Mouse (Mus musculus) forebrain, embryonic 15.5 days (tissue): ENCODE measurements at regions not wholly inside any gene's neighbourhood (a gene's known extent, or its start where the extent isn't known, plus 50 kb on each side); places are given as distances from the start of the nearest gene placed in this dataset.

ENCODE experiments used
- ATAC-seq: fragments of 200-750 bp; cut with Nextera tagmentation; replicated peaks from 2 replicates; pipeline ENCODE4 v1.8.0; 2017; ENCODE audit warnings: mild to moderate bottlenecking, moderate TSS enrichment, moderate library complexity
- H3K27ac ChIP-seq: fragments of 300-500 bp; sonication (generic); replicated peaks from 2 replicates; pipeline ENCODE4 v1.5.1; 2015; ENCODE audit warnings: mild to moderate bottlenecking, inconsistent platforms
- H3K27me3 ChIP-seq: fragments of 300-500 bp; sonication (generic); 2 replicates; pipeline ENCODE4 v1.6.1; 2015; ENCODE audit warnings: inconsistent platforms
- H3K36me3 ChIP-seq: fragments of 300-500 bp; sonication (generic); 2 replicates; pipeline ENCODE4 v1.6.1; 2015; ENCODE audit warnings: mild to moderate bottlenecking, inconsistent platforms
- H3K4me1 ChIP-seq: fragments of 300-500 bp; sonication (generic); 2 replicates; pipeline ENCODE4 v1.6.1; 2015; ENCODE audit warnings: inconsistent platforms
- H3K4me2 ChIP-seq: fragments of 300-500 bp; sonication (generic); replicated peaks from 2 replicates; pipeline ENCODE4 v1.6.1; 2015; ENCODE audit warnings: mild to moderate bottlenecking, inconsistent platforms
- H3K4me3 ChIP-seq: fragments of 300-500 bp; sonication (generic); 2 replicates; pipeline ENCODE4 v1.5.1; 2015; ENCODE audit warnings: mild to moderate bottlenecking, inconsistent platforms
- H3K9ac ChIP-seq: fragments of 300-500 bp; sonication (generic); replicated peaks from 2 replicates; pipeline ENCODE4 v1.6.1; 2015; ENCODE audit warnings: mild to moderate bottlenecking, inconsistent platforms
- H3K9me3 ChIP-seq: fragments of 300-500 bp; sonication (generic); 2 replicates; pipeline ENCODE4 v1.6.1; 2016; ENCODE audit warnings: inconsistent platforms
- WGBS: fragments of 180-500 bp; shearing (Covaris S2); methylation state at CpG from one replicate; pipeline ENCODE4 v1.1.7; 2015; ENCODE audit warnings: mixed read lengths; 5-methylcytosine and 5-hydroxymethylcytosine counted together

GRCm38 (mm10) chr3:124849915-124850314, 269.0 kb upstream of the 1700003H04Rik start:
- no peak overlapping the region for H3K4me3 ChIP-seq
- no peak for ATAC-seq
- 69% methylated on average over 2 of the region's 2 CpGs for whole genome bisulfite sequencing
- H3K4me2 ChIP-seq, result no peak overlapping the region
- no peaks in the 10 kb centered on the region for H3K4me1 ChIP-seq
- H3K27me3 ChIP-seq, result no peaks in the 10 kb centered on the region
- H3K9me3 ChIP-seq, result no peaks in the 10 kb centered on the region
- no peak overlapping the region for H3K9ac ChIP-seq
- no peak overlapping the region for H3K27ac ChIP-seq
- no peaks in the 10 kb centered on the region for H3K36me3 ChIP-seq

GRCm38 (mm10) chr3:124820586-124820985, 239.7 kb upstream of the 1700003H04Rik start:
- Histone ChIP-seq H3K9ac (no peak overlapping the region), H3K27me3 (no peaks in the 10 kb centered on the region), H3K4me3 (no peak overlapping the region), H3K36me3 (no peaks in the 10 kb centered on the region), H3K27ac (no peak overlapping the region), H3K9me3 (no peaks in the 10 kb centered on the region), H3K4me2 (no peak overlapping the region), H3K4me1 (no peaks in the 10 kb centered on the region)
- 0 out of 2 replicates have a peak, but pooled peaks have one; percentile 29 for ATAC-seq
- 68% methylated on average over 1 of the region's 1 CpGs for WGBS

GRCm38 (mm10) chr3:124806891-124807290, 226.0 kb upstream of the 1700003H04Rik start:
- Histone ChIP-seq H3K27me3 (no peaks in the 10 kb centered on the region), H3K4me2 (no peak overlapping the region), H3K4me1 (no peaks in the 10 kb centered on the region), H3K9ac (no peak overlapping the region), H3K4me3 (no peak overlapping the region), H3K9me3 (no peaks in the 10 kb centered on the region), H3K27ac (no peak overlapping the region), H3K36me3 (no peaks in the 10 kb centered on the region)
- WGBS, result 89% methylated on average over 1 of the region's 1 CpGs
- ATAC-seq, result no peak

- H3K4me2 ChIP-seq, result no peak overlapping the region
- no peaks in the 10 kb centered on the region for H3K27me3 ChIP-seq
- H3K9me3 ChIP-seq, result no peaks in the 10 kb centered on the region
- H3K27ac ChIP-seq, result no peak overlapping the region
- H3K4me1 ChIP-seq, result no peaks in the 10 kb centered on the region
- H3K4me3 ChIP-seq, result no peak overlapping the region
- 71% methylated on average over 7 of the region's 7 CpGs for WGBS
- H3K36me3 ChIP-seq, result no peaks in the 10 kb centered on the region
- no peak overlapping the region for H3K9ac ChIP-seq
- no peak for ATAC-seq
These were observed 208.5 kb upstream of the 1700003H04Rik start for GRCm38 (mm10) chr3:124789220-124790017.

GRCm38 (mm10) chr3:124788181-124788580, 207.3 kb upstream of the 1700003H04Rik start:
- Histone ChIP-seq H3K27me3 (no peaks in the 10 kb centered on the region), H3K4me1 (no peaks in the 10 kb centered on the region)
- WGBS, result 86% methylated on average over 1 of the region's 1 CpGs

DNA sequence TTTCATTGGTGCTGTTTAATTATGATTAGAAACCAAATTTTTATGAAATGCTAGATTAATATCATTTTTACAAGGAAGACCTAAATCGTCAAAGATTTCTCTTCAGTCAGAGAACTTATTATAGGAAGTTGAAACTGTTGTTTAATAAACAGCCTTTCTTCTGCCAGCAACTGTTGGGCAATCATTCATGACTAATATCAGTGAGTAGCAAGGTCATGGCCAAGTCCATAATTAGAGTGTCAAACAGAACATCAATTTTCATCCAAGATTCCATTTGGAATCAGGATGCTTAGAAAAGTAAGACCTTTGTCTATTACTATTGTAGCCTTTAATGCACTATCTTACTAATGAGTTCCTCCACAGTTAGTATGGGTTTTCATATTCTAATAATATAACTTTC, 189.4 kb upstream of the 1700003H04Rik start:
- ATAC-seq, result no peak
- Histone ChIP-seq H3K9me3 (no peaks in the 10 kb centered on the region), H3K36me3 (no peaks in the 10 kb centered on the region), H3K4me1 (no peaks in the 10 kb centered on the region), H3K27me3 (no peaks in the 10 kb centered on the region), H3K9ac (no peak overlapping the region), H3K4me2 (no peak overlapping the region), H3K27ac (no peak overlapping the region), H3K4me3 (no peak overlapping the region)
- WGBS, result 81% methylated on average over 1 of the region's 1 CpGs

More at GRCm38 (mm10) chr3:124788181-124788580, 207.3 kb upstream of the 1700003H04Rik start:
- H3K36me3 ChIP-seq, result no peaks in the 10 kb centered on the region
- no peak overlapping the region for H3K4me3 ChIP-seq
- H3K9me3 ChIP-seq, result no peaks in the 10 kb centered on the region
- H3K9ac ChIP-seq, result no peak overlapping the region
- no peak overlapping the region for H3K27ac ChIP-seq
- ATAC-seq, result no peak
- H3K4me2 ChIP-seq, result no peak overlapping the region

DNA sequence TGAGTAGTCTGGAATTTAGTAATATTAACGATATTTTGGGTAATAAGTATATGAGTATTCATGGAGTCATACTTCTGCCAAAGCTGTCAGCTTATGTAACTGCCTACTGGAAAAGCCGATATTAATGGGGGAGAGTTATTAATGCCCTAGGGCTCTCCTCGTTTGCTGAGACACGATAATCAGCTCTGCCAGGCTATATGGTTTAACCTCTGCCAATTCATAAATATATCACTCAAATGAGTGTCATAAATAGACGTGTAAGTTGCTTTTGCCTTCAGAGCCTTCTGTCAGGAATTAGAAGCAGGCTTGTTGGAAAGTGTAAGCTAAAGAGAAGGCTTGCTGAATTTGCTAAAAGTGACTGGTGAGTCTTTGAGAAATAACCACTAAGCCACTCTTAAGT, 188.4 kb upstream of the 1700003H04Rik start:
- H3K9ac ChIP-seq, result no peak overlapping the region
- H3K4me2 ChIP-seq, result no peak overlapping the region
- ATAC-seq, result no peak
- WGBS, result 70% methylated on average over 5 of the region's 5 CpGs
- no peaks in the 10 kb centered on the region for H3K36me3 ChIP-seq
- H3K4me3 ChIP-seq, result no peak overlapping the region
- H3K27ac ChIP-seq, result no peak overlapping the region
- H3K27me3 ChIP-seq, result no peaks in the 10 kb centered on the region
- no peaks in the 10 kb centered on the region for H3K4me1 ChIP-seq
- no peaks in the 10 kb centered on the region for H3K9me3 ChIP-seq

DNA sequence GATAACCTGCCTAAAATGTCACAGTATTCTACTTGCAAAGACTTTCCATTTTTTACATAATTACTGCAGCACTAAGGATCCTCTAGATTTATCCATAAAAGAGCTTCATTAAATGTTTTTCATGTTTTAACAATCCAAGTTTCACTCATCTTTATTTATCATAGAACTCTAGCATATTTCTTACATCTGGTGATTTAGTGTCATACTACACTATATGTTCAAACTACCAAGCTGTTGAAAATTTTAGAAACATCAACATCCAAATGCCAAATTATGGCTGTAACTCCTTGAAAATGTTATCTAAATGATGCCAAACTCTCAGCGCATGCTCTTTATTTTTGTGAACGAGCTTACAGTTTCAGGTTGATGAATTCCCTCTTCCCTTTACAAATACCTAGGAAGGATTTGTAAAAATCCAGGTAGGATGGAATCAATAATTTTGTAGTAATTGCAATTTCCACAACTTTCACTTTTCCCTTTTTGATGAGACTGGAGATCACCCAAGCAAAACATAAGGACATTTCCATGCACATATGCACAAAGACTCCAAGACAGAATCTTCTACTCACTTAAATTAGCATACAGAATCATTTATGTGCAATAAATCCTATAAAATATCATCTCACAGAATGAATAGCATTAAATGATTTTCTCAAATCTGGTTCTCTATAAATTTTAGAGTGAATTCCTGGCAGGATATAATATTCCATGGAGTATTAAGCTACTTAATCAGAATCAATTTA, 175.0 kb upstream of the 1700003H04Rik start:
- WGBS, result 83% methylated on average over 2 of the region's 2 CpGs
- Histone ChIP-seq H3K9ac (no peak overlapping the region), H3K27ac (no peak overlapping the region), H3K4me3 (no peak overlapping the region), H3K9me3 (no peaks in the 10 kb centered on the region), H3K27me3 (no peaks in the 10 kb centered on the region), H3K4me1 (no peaks in the 10 kb centered on the region), H3K4me2 (no peak overlapping the region), H3K36me3 (no peaks in the 10 kb centered on the region)
- peak; percentile 48; the same call in 1 of the 2 replicates for ATAC-seq

DNA sequence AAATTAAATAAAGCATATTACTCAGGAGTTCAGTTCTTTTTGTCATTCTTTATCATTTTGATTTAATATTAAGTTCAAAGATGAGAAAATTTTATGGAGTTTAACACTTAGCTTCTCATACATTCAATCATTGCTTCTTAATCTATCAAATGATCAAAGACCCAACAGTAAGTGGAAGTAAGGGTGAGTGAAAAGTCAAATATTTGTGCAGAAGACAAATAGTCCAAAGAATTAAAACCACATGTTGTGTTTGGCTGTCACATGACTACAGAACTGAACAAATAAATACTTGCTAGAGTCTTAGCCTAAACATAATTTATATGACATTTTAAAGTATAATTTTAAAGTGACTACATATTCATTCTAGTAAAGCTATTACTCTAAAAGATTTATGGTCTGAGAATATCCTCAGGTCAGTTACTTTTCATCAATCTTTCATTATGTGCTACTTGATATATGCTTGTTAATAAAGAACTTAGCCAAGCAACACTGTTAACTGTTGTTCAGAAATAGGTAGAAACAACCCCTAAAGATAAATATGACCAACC, 171.7 kb upstream of the 1700003H04Rik start:
- H3K9me3 ChIP-seq, result no peaks in the 10 kb centered on the region
- no peaks in the 10 kb centered on the region for H3K27me3 ChIP-seq
- no peak overlapping the region for H3K27ac ChIP-seq
- no peak overlapping the region for H3K9ac ChIP-seq
- no peak overlapping the region for H3K4me2 ChIP-seq
- no peaks in the 10 kb centered on the region for H3K36me3 ChIP-seq
- no peaks in the 10 kb centered on the region for H3K4me1 ChIP-seq
- no peak overlapping the region for H3K4me3 ChIP-seq
- ATAC-seq, result no peak

DNA sequence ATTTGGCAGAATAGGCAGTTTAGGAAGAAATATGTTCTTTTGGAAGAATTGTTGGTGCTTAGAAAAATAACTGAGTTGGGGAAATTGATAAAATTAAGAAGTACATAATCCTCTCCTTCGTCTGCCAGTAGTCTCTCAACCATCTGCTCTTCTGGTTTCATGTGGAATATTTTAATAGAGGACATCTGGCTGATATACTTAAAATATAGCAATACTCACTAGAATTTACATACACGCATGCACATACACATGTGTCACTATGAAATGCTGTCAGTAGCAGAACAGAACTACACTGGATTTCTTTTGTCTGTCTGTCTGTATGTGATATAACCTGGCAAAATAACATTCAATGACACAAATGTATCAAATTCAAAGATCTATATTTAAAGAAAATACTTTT, 168.4 kb upstream of the 1700003H04Rik start:
- 69% methylated on average over 2 of the region's 2 CpGs for WGBS
- H3K27me3 ChIP-seq, result no peaks in the 10 kb centered on the region
- no peak overlapping the region for H3K4me2 ChIP-seq
- no peak overlapping the region for H3K4me3 ChIP-seq
- no peak overlapping the region for H3K9ac ChIP-seq
- no peaks in the 10 kb centered on the region for H3K9me3 ChIP-seq
- no peak overlapping the region for H3K27ac ChIP-seq
- H3K36me3 ChIP-seq, result no peaks in the 10 kb centered on the region
- no peaks in the 10 kb centered on the region for H3K4me1 ChIP-seq
- ATAC-seq, result peak; percentile 58

DNA sequence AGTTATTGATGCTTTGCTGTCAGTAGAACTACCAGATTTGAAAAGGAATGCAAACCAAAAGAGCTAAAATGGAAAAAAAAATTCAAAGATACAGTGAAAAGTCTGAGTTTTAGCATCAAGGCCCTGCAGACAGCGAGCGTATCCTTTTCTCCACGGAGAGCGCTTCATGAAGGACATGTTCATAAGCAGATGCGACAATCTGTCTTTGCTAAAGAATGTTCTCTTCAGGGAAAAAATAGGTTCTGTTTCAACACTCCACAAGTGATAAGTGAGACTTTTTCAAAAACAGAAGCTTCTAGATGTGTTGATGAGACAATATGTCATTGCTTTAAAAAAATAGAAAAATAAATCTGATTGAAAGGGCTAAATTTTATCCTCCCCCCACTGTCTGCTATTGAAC, 147.4 kb upstream of the 1700003H04Rik start:
- H3K27me3 ChIP-seq, result no peaks in the 10 kb centered on the region
- no peaks in the 10 kb centered on the region for H3K36me3 ChIP-seq
- H3K9me3 ChIP-seq, result no peaks in the 10 kb centered on the region
- WGBS, result 90% methylated on average over 5 of the region's 5 CpGs
- H3K4me3 ChIP-seq, result no peak overlapping the region
- no peaks in the 10 kb centered on the region for H3K4me1 ChIP-seq
- ATAC-seq, result no peak
- H3K9ac ChIP-seq, result no peak overlapping the region
- H3K27ac ChIP-seq, result no peak overlapping the region
- no peak overlapping the region for H3K4me2 ChIP-seq

DNA sequence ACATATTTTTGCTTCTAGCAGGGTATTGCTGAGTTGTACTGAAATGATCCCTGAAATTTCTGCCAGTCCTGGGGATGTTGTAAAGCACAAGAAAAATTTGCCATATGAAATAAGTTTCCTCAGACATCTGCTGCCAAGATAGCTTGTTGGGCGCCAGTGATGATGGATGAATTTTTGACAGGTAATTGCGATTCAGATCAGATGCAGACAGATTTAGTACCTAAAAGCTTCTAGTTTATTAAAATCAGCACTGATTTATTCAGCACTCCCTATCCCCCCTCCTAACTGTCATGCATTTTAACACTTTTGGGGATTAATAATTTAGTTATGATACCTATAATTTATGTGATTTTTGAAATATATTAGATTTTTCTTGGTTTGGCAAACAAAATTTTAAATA, 131.3 kb upstream of the 1700003H04Rik start:
- no peak overlapping the region for H3K27ac ChIP-seq
- WGBS, result 76% methylated on average over 2 of the region's 2 CpGs
- ATAC-seq, result 0 out of 2 replicates have a peak, but pooled peaks have one; percentile 51
- H3K9ac ChIP-seq, result no peak overlapping the region
- H3K27me3 ChIP-seq, result no peaks in the 10 kb centered on the region
- no peaks in the 10 kb centered on the region for H3K9me3 ChIP-seq
- H3K4me3 ChIP-seq, result no peak overlapping the region
- no peaks in the 10 kb centered on the region for H3K36me3 ChIP-seq
- H3K4me1 ChIP-seq, result no peaks in the 10 kb centered on the region
- H3K4me2 ChIP-seq, result no peak overlapping the region
